Mouse (Mus musculus) natural killer cell, adult 2 months (primary cell): ENCODE measurements around the gene Gtsf1.
A peak's percentile ranks its signal among the peaks of the same experiment; 100 is the strongest.

Source experiments
- DNase-seq, 2 experiments: peaks; one replicate each; pipeline ENCODE4 v3.0.0; 2022; ENCODE audit warnings: low spot score in 2 of 2

The Gtsf1 gene

GRCm38 (mm10) chr15:103357817-103358216 lies 72.5 kb downstream of the Gtsf1 start:
- DNase-seq: no peak

GRCm38 (mm10) chr15:103356130-103356529 lies 74.1 kb downstream of the Gtsf1 start:
- DNase-seq: no peak

DNA sequence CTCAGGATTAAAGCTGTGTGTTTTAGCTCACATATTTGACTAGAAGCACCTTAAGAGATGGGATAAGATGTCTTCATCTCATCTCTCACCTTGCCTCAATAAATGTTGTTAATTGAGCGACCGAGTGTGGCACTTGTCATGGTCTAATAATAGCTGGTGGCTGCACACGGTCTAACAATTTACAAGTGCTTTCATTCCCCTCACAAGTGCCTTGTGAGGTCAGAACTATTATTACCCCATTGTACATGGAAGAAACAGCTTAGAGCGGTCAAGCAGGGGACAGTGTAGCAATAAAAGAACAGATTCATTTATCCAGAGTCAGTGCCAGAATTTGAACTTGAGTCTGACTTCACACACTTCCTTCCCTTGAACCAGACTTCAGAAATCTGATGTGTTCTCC lies 74.8 kb downstream of the Gtsf1 start:
- no peak for DNase-seq

DNA sequence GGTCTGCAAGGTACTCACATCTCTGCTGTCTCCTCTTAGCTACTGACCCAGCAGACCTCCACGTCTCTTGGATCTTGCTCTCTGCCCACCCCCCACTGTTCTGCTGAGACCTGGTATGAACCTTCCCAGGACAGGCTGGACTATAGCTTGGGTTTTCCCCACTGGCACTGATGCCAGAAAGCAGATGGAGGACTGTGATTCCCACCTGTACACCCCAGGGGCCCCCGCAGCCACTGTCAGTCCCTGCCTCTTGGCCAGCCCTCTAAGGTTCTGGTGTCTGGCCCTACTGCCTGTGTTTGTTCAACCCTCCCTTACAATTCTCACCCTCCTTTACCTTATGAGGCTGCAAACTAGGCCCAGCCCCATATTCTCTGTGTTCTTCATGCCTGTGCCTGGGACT lies 75.6 kb downstream of the Gtsf1 start:
- no peak for DNase-seq

GRCm38 (mm10) chr15:103353511-103354256 lies 76.6 kb downstream of the Gtsf1 start:
- no peak for DNase-seq

DNA sequence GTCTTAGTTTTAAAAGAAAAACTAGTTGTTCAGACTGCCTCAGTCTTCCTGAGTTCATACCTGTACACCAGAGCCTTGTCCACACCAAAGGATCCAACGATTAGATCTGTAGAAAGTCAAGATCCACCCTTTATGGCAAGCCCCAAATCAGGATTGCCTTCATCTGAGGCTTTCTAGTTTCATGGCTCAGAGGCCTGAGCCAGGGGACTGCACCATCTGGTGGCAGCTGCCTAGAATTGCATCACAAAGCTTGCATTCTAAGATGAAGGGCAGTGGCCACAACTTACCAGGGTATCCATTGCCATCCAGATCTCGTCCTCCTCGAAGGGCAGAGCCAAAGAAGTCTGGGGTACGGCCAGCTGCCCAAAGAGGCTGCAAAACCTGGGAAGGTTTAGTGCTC lies 77.4 kb downstream of the Gtsf1 start:
- peak; percentile 45 to 50 for DNase-seq
